Mouse (Mus musculus) 3134 (cell line): ENCODE results near the gene Ctsll3.

Source experiments
- DNase-seq: peaks from one replicate; pipeline ENCODE4 v3.0.0-alpha.2; 2011; ENCODE audit warnings: low spot score; ENCODE audit not compliant: insufficient read length; ENCODE audit errors: extremely low read depth

Gene Ctsll3

DNA sequence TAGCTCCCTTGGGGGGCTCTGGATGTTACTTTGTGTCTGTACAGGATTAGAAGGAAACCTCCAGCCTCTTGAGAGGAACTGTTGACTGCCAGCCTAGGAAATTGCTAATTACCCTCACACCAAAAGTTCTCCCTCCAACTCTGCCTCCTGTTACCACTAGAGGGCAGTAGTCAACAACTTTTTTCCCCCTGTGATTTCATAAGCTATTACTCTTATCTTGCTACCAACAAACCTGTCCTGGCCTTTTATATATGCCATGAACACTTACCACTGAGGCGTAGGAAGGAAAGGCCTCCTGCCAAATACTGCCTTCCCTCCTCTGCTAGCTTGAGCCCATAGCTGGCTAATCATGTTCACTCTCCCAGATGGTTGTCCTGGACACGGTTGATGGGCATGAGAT lies 54.1 kb downstream of the Ctsll3 start:
- no peak for DNase-seq
